Mouse (Mus musculus): Measurements from ENCODE around the gene Smim13.

DNA sequence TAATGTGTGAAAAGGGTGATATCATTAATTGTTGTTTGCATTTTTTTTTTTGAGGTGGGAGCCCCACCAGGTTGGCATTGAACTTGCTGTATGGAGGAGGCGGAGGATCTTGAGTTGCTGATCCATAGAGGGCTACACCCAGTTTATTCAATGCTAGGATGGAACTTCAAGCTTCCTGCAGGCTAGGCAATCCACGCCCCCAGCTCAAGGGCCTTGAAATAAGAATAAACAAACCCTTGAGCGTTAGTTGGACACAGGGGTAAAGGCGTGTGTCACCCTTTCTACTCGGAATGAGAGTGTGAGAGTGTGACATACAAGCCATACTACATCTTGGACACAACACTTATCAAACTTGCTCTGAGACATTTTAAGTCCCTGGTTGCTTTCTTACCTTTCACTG is 2.0 kb downstream of the Smim13 start:
- TF ChIP-seq POLR2A (IDR thresholded peaks at IDR 0.05; ENCODE audit: extremely low read depth, insufficient read depth, low read length) (no peak), CTCF (IDR thresholded peaks at IDR 0.05; ENCODE audit: low read depth, low read length) (no peak)

Measured in liver, adult 2 months (tissue).